Mouse (Mus musculus): ENCODE measurements at regions not wholly inside any gene's neighbourhood (a gene's known extent, or its start where the extent isn't known, plus 50 kb on each side); places are given as distances from the start of the nearest gene placed in this dataset.

GRCm38 (mm10) chr12:93960869-93961268 is 1731.2 kb upstream of the Flrt2 start:
- Histone ChIP-seq H3K36me3 (ENCODE audit: control insufficient read depth, insufficient read depth, low read length) (no peaks in the 10 kb centered on the region), H3K27me3 (ENCODE audit: control insufficient read depth, insufficient read depth, low read length) (no peaks in the 10 kb centered on the region), H3K9ac (replicated peaks; ENCODE audit: low read depth, low read length) (no peak overlapping the region), H3K4me1 (ENCODE audit: control insufficient read depth, insufficient read depth, low read length) (no peaks in the 10 kb centered on the region), H3K27ac (ENCODE audit: low read length) (no peak overlapping the region), H3K4me2 (replicated peaks; ENCODE audit: low read depth, low read length) (no peak overlapping the region), H3K4me3 (ENCODE audit: low read depth, low read length) (no peak overlapping the region), H3K9me3 (ENCODE audit: control insufficient read depth, low read depth, low read length) (no peaks in the 10 kb centered on the region)
- no peak for ATAC-seq (ENCODE audit: insufficient number of reproducible peaks, insufficient read depth, low FRiP score, low read depth)
- 92% methylated on average over 1 of the region's 1 CpGs for WGBS

GRCm38 (mm10) chr12:93981307-93981706 is 1710.7 kb upstream of the Flrt2 start:
- Histone ChIP-seq H3K4me2 (replicated peaks; ENCODE audit: low read depth, low read length) (no peak overlapping the region), H3K9ac (replicated peaks; ENCODE audit: low read depth, low read length) (no peak overlapping the region), H3K4me3 (ENCODE audit: low read depth, low read length) (no peak overlapping the region), H3K27me3 (ENCODE audit: control insufficient read depth, insufficient read depth, low read length) (no peaks in the 10 kb centered on the region), H3K9me3 (ENCODE audit: control insufficient read depth, low read depth, low read length) (no peaks in the 10 kb centered on the region), H3K4me1 (ENCODE audit: control insufficient read depth, insufficient read depth, low read length) (no peaks in the 10 kb centered on the region), H3K27ac (ENCODE audit: low read length) (no peak overlapping the region), H3K36me3 (ENCODE audit: control insufficient read depth, insufficient read depth, low read length) (no peaks in the 10 kb centered on the region)
- ATAC-seq (ENCODE audit: insufficient number of reproducible peaks, insufficient read depth, low FRiP score, low read depth) = no peak
- WGBS = 60% methylated on average over 1 of the region's 1 CpGs

- Histone ChIP-seq H3K4me2 (replicated peaks; ENCODE audit: low read depth, low read length) (no peak overlapping the region), H3K4me3 (ENCODE audit: low read depth, low read length) (no peak overlapping the region), H3K9me3 (ENCODE audit: control insufficient read depth, low read depth, low read length) (no peaks in the 10 kb centered on the region), H3K27ac (ENCODE audit: low read length) (no peak overlapping the region), H3K4me1 (ENCODE audit: control insufficient read depth, insufficient read depth, low read length) (no peaks in the 10 kb centered on the region), H3K27me3 (ENCODE audit: control insufficient read depth, insufficient read depth, low read length) (no peaks in the 10 kb centered on the region), H3K9ac (replicated peaks; ENCODE audit: low read depth, low read length) (no peak overlapping the region), H3K36me3 (ENCODE audit: control insufficient read depth, insufficient read depth, low read length) (no peaks in the 10 kb centered on the region)
- no peak for ATAC-seq (ENCODE audit: insufficient number of reproducible peaks, insufficient read depth, low FRiP score, low read depth)
- WGBS = 83% methylated on average over 1 of the region's 1 CpGs
Observed at GRCm38 (mm10) chr12:93991531-93991930, 1700.5 kb upstream of the Flrt2 start.

- H3K27me3 ChIP-seq (ENCODE audit: control insufficient read depth, insufficient read depth, low read length) = no peaks in the 10 kb centered on the region
- no peak overlapping the region for H3K9ac ChIP-seq (replicated peaks; ENCODE audit: low read depth, low read length)
- no peak overlapping the region for H3K4me2 ChIP-seq (replicated peaks; ENCODE audit: low read depth, low read length)
- no peaks in the 10 kb centered on the region for H3K9me3 ChIP-seq (ENCODE audit: control insufficient read depth, low read depth, low read length)
- no peak overlapping the region for H3K27ac ChIP-seq (ENCODE audit: low read length)
- no peaks in the 10 kb centered on the region for H3K4me1 ChIP-seq (ENCODE audit: control insufficient read depth, insufficient read depth, low read length)
- no peak for ATAC-seq (ENCODE audit: insufficient number of reproducible peaks, insufficient read depth, low FRiP score, low read depth)
- no peak overlapping the region for H3K4me3 ChIP-seq (ENCODE audit: low read depth, low read length)
- H3K36me3 ChIP-seq (ENCODE audit: control insufficient read depth, insufficient read depth, low read length) = no peaks in the 10 kb centered on the region
- 81% methylated on average over 6 of the region's 6 CpGs for WGBS
Observed at GRCm38 (mm10) chr12:93993875-93994274, 1698.2 kb upstream of the Flrt2 start.

- no peaks in the 10 kb centered on the region for H3K36me3 ChIP-seq (ENCODE audit: control insufficient read depth, insufficient read depth, low read length)
- no peaks in the 10 kb centered on the region for H3K9me3 ChIP-seq (ENCODE audit: control insufficient read depth, low read depth, low read length)
- ATAC-seq (ENCODE audit: insufficient number of reproducible peaks, insufficient read depth, low FRiP score, low read depth) = no peak
- no peaks in the 10 kb centered on the region for H3K27me3 ChIP-seq (ENCODE audit: control insufficient read depth, insufficient read depth, low read length)
- H3K9ac ChIP-seq (replicated peaks; ENCODE audit: low read depth, low read length) = no peak overlapping the region
- no peak overlapping the region for H3K27ac ChIP-seq (ENCODE audit: low read length)
- H3K4me3 ChIP-seq (ENCODE audit: low read depth, low read length) = no peak overlapping the region
- H3K4me2 ChIP-seq (replicated peaks; ENCODE audit: low read depth, low read length) = no peak overlapping the region
- H3K4me1 ChIP-seq (ENCODE audit: control insufficient read depth, insufficient read depth, low read length) = no peaks in the 10 kb centered on the region
Observed at GRCm38 (mm10) chr12:94015946-94016345, 1676.1 kb upstream of the Flrt2 start.

GRCm38 (mm10) chr12:94031364-94031763 is 1660.7 kb upstream of the Flrt2 start:
- WGBS = 72% methylated on average over 4 of the region's 4 CpGs

GRCm38 (mm10) chr12:94047972-94048371 is 1644.1 kb upstream of the Flrt2 start:
- no peak overlapping the region for H3K4me2 ChIP-seq (replicated peaks; ENCODE audit: low read depth, low read length)
- no peaks in the 10 kb centered on the region for H3K36me3 ChIP-seq (ENCODE audit: control insufficient read depth, insufficient read depth, low read length)
- 87% methylated on average over 2 of the region's 2 CpGs for WGBS
- no peaks in the 10 kb centered on the region for H3K9me3 ChIP-seq (ENCODE audit: control insufficient read depth, low read depth, low read length)
- H3K4me3 ChIP-seq (ENCODE audit: low read depth, low read length) = no peak overlapping the region
- no peaks in the 10 kb centered on the region for H3K4me1 ChIP-seq (ENCODE audit: control insufficient read depth, insufficient read depth, low read length)
- ATAC-seq (ENCODE audit: insufficient number of reproducible peaks, insufficient read depth, low FRiP score, low read depth) = no peak
- no peaks in the 10 kb centered on the region for H3K27me3 ChIP-seq (ENCODE audit: control insufficient read depth, insufficient read depth, low read length)
- no peak overlapping the region for H3K27ac ChIP-seq (ENCODE audit: low read length)
- no peak overlapping the region for H3K9ac ChIP-seq (replicated peaks; ENCODE audit: low read depth, low read length)

More at GRCm38 (mm10) chr12:94031364-94031763, 1660.7 kb upstream of the Flrt2 start:
- Histone ChIP-seq H3K4me2 (replicated peaks; ENCODE audit: low read depth, low read length) (no peak overlapping the region), H3K36me3 (ENCODE audit: control insufficient read depth, insufficient read depth, low read length) (no peaks in the 10 kb centered on the region), H3K9ac (replicated peaks; ENCODE audit: low read depth, low read length) (no peak overlapping the region), H3K9me3 (ENCODE audit: control insufficient read depth, low read depth, low read length) (no peaks in the 10 kb centered on the region), H3K4me3 (ENCODE audit: low read depth, low read length) (no peak overlapping the region), H3K4me1 (ENCODE audit: control insufficient read depth, insufficient read depth, low read length) (no peaks in the 10 kb centered on the region), H3K27ac (ENCODE audit: low read length) (no peak overlapping the region), H3K27me3 (ENCODE audit: control insufficient read depth, insufficient read depth, low read length) (no peaks in the 10 kb centered on the region)
- no peak for ATAC-seq (ENCODE audit: insufficient number of reproducible peaks, insufficient read depth, low FRiP score, low read depth)

- Histone ChIP-seq H3K4me3 (ENCODE audit: low read depth, low read length) (no peak overlapping the region), H3K4me2 (replicated peaks; ENCODE audit: low read depth, low read length) (no peak overlapping the region), H3K27ac (ENCODE audit: low read length) (no peak overlapping the region), H3K9me3 (ENCODE audit: control insufficient read depth, low read depth, low read length) (no peaks in the 10 kb centered on the region), H3K36me3 (ENCODE audit: control insufficient read depth, insufficient read depth, low read length) (no peaks in the 10 kb centered on the region), H3K4me1 (ENCODE audit: control insufficient read depth, insufficient read depth, low read length) (no peaks in the 10 kb centered on the region), H3K27me3 (ENCODE audit: control insufficient read depth, insufficient read depth, low read length) (no peaks in the 10 kb centered on the region), H3K9ac (replicated peaks; ENCODE audit: low read depth, low read length) (no peak overlapping the region)
- no peak for ATAC-seq (ENCODE audit: insufficient number of reproducible peaks, insufficient read depth, low FRiP score, low read depth)
- 86% methylated on average over 2 of the region's 2 CpGs for WGBS
Observed at GRCm38 (mm10) chr12:94057767-94058166, 1634.3 kb upstream of the Flrt2 start.

GRCm38 (mm10) chr12:94059641-94060040 is 1632.4 kb upstream of the Flrt2 start:
- Histone ChIP-seq H3K4me3 (ENCODE audit: low read depth, low read length) (no peak overlapping the region), H3K9me3 (ENCODE audit: control insufficient read depth, low read depth, low read length) (no peaks in the 10 kb centered on the region), H3K9ac (replicated peaks; ENCODE audit: low read depth, low read length) (no peak overlapping the region), H3K36me3 (ENCODE audit: control insufficient read depth, insufficient read depth, low read length) (no peaks in the 10 kb centered on the region), H3K27me3 (ENCODE audit: control insufficient read depth, insufficient read depth, low read length) (no peaks in the 10 kb centered on the region), H3K4me2 (replicated peaks; ENCODE audit: low read depth, low read length) (no peak overlapping the region), H3K4me1 (ENCODE audit: control insufficient read depth, insufficient read depth, low read length) (no peaks in the 10 kb centered on the region), H3K27ac (ENCODE audit: low read length) (no peak overlapping the region)
- ATAC-seq (ENCODE audit: insufficient number of reproducible peaks, insufficient read depth, low FRiP score, low read depth) = no peak
- WGBS = 82% methylated on average over 6 of the region's 6 CpGs

All from stomach, embryonic 14.5 days (tissue).